Mouse (Mus musculus) liver, embryonic 15.5 days (tissue): ENCODE results near the gene Cnnm1. TPM values are rescaled to one million over a fixed set of nuclear protein-coding genes. Genes with fewer than 3 reads are reported as not detected.

Source experiments
- ATAC-seq: fragments of 200-750 bp; cut with Nextera tagmentation; 2 replicates; pipeline ENCODE4 v1.8.0; 2017; ENCODE audit warnings: moderate number of reproducible peaks, mild to moderate bottlenecking, moderate library complexity; ENCODE audit not compliant: insufficient read depth
- H3K27ac ChIP-seq: fragments of 300-500 bp; sonication (generic); replicated peaks from 2 replicates; pipeline ENCODE4 v1.5.1; 2015; ENCODE audit warnings: mild to moderate bottlenecking, inconsistent platforms
- H3K27me3 ChIP-seq: fragments of 300-500 bp; sonication (generic); 2 replicates; pipeline ENCODE4 v1.6.1; 2015; ENCODE audit warnings: mild to moderate bottlenecking, inconsistent platforms
- H3K36me3 ChIP-seq: fragments of 300-500 bp; sonication (generic); replicated peaks from 2 replicates; pipeline ENCODE4 v1.6.1; 2015; ENCODE audit warnings: moderate library complexity, mild to moderate bottlenecking, inconsistent platforms
- H3K4me1 ChIP-seq: fragments of 300-500 bp; sonication (generic); replicated peaks from 2 replicates; pipeline ENCODE4 v1.6.1; 2015; ENCODE audit warnings: inconsistent platforms
- H3K4me2 ChIP-seq: fragments of 300-500 bp; sonication (generic); 2 replicates; pipeline ENCODE4 v1.6.1; 2015; ENCODE audit warnings: moderate library complexity, mild to moderate bottlenecking, inconsistent platforms
- H3K4me3 ChIP-seq: fragments of 300-500 bp; sonication (generic); replicated peaks from 2 replicates; pipeline ENCODE4 v1.5.1; 2015; ENCODE audit warnings: mild to moderate bottlenecking, inconsistent platforms
- H3K9ac ChIP-seq: fragments of 300-500 bp; sonication (generic); 2 replicates; pipeline ENCODE4 v1.6.1; 2015; ENCODE audit warnings: moderate library complexity, mild to moderate bottlenecking, inconsistent platforms
- H3K9me3 ChIP-seq: fragments of 300-500 bp; sonication (generic); replicated peaks from 2 replicates; pipeline ENCODE4 v1.6.1; 2016; ENCODE audit warnings: inconsistent platforms
- WGBS: fragments of 180-500 bp; shearing (Covaris S2); methylation state at CpG from one replicate; pipeline ENCODE4 v1.1.7; 2015; ENCODE audit warnings: mixed read lengths; ENCODE audit not compliant: insufficient replicate concordance; 5-methylcytosine and 5-hydroxymethylcytosine counted together
- polyA plus RNA-seq: library from polyadenylated mRNA; unstranded; fragments of >200 nt; fragmentation: Nextera tagmentation; extraction: Ambion mirVana; gene quantifications from 2 replicates; pipeline ENCODE4 v1.2.1, GENCODE M21; 2015

Cnnm1 gene
- 0.12 and 0.21 TPM in 2 replicates for polyA plus RNA-seq

DNA sequence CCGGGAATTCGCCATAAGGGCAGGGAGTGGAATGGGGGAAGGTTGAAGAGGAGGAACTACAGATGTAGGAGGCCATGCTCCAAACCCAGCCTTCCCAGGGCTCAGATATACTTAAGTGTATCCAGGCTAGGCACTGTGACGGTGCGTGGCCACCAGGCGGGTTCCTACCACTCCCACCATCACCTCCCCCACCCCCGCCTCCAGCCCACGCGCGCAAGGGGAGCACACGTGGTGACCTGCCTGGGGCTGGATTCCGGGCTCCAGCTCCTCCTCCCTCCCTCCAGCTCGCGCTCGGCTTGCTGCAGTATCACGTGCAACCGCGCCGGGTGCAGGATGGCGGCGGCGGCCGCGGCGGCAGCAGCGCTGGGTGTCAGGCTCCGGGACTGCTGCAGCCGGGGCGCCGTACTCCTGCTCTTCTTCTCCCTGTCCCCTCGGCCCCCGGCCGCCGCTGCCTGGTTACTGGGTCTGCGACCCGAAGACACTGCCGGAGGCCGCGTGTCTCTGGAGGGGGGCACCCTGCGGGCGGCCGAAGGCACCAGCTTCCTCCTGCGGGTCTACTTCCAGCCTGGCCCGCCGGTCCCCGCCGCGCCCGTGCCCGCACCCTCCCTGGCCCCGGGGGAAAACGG is at the start of gene Cnnm1:
Gene Cnnm1 (plus strand): TSS at position 325 of the 626 bp plus-strand sequence.
- WGBS, result 2% methylated on average over 49 of the region's 51 CpGs
- H3K9ac ChIP-seq, result no peak within 1 kb of the TSS
- peaks cover 8% of the 10 kb centered on the region; the same call in 1 of the 2 replicates for H3K4me1 ChIP-seq
- peak within 1 kb of the TSS; percentile 48 for H3K4me3 ChIP-seq
- H3K36me3 ChIP-seq, result no peaks in the 10 kb centered on the region
- no peak within 1 kb of the TSS for H3K27ac ChIP-seq
- peaks cover 67% of the 10 kb centered on the region for H3K27me3 ChIP-seq
- H3K9me3 ChIP-seq, result no peaks in the 10 kb centered on the region
- no peak for ATAC-seq
- peak within 1 kb of the TSS; percentile 71 for H3K4me2 ChIP-seq

DNA sequence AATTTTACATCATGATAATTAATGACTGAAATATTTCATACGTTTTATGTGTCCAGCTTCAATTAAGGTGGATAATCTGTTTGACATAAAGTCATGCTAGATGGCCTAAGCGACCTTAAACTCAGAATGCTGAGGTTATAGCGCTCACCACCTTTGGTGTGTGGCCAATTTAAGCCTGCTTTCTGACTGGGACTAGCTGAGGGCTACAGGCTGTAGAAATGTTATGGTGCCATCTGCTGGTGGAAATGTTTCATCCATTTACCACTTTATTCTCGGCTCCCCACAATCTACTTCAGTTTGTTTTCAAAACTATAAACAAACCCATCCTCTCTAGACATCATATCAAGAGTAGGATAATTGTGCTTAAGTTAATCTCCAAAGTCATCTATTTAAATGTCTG is 43.9 kb upstream of the Cnnm1 start:
- no peak overlapping the region for H3K4me3 ChIP-seq
- H3K27me3 ChIP-seq, result peaks cover 7% of the 10 kb centered on the region; the same call in 1 of the 2 replicates
- H3K9ac ChIP-seq, result no peak overlapping the region
- H3K36me3 ChIP-seq, result no peaks in the 10 kb centered on the region
- no peaks in the 10 kb centered on the region for H3K9me3 ChIP-seq
- ATAC-seq, result no peak
- H3K4me2 ChIP-seq, result no peak overlapping the region
- H3K4me1 ChIP-seq, result no peaks in the 10 kb centered on the region
- 4% methylated on average over 4 of the region's 4 CpGs for WGBS
- H3K27ac ChIP-seq, result no peak overlapping the region

DNA sequence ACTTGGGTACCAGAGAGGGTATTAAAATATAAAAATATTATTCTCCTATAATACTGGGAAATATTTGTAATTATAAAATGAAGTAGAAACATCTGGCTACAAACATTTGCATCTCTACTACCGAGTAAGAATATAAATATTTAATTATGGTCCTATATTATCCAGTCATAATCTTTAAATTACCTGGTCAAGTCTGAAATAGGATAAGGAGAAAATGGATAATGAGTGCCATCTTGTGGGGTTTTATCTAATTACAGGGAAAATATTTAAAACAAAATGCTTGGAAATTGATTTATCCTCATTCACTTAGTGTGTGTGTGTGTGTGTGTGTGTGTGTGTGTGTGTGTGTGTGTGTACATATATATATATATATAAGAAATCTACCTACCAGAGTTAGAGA is 33.1 kb upstream of the Cnnm1 start:
- 20% methylated on average over 1 of the region's 1 CpGs for WGBS
- no peak for ATAC-seq
- no peak overlapping the region for H3K4me2 ChIP-seq
- 0 out of 2 replicates have a peak, but pooled peaks cover 2% of the 10 kb centered on the region for H3K27me3 ChIP-seq
- no peaks in the 10 kb centered on the region for H3K36me3 ChIP-seq
- H3K9me3 ChIP-seq, result no peaks in the 10 kb centered on the region
- no peak overlapping the region for H3K4me3 ChIP-seq
- no peak overlapping the region for H3K27ac ChIP-seq
- no peaks in the 10 kb centered on the region for H3K4me1 ChIP-seq
- no peak overlapping the region for H3K9ac ChIP-seq

DNA sequence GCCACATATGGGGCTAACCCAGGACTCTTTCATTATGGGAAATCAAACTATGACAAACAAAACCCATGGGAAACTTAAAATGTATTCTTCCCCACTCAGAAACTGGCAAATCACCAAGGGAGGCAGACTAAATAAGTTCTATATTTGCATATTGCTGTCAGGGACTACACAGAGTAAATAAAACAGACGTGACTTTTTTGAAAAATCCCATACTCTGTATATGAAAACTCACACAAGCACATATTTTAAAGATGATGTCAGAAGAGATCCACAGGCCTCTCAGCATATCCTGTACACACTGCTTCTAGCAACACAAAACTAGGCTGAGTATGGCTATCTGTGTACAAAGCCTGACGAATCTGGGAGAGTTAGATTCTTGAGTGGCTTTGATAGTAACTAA is 24.7 kb upstream of the Cnnm1 start:
- no peak for ATAC-seq
- Histone ChIP-seq H3K4me2 (no peak overlapping the region), H3K27ac (no peak overlapping the region)

DNA sequence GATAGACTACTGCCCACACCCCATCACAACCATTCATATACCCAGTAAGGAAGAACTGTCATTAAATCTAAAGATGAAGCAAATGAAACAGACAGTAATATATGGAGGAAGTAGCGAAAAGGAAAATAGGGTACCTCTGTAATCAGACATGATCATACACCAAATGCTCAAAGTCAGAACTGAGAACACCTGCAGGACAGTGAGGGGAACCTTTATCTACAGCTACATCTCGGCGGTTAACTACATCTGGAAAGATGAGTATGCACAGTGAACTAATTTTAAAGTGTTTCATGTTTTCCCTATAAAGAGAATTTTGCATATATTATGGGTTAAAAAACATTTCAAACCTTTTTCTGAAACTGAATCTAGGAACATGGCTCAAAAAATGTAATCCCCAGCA is 19.7 kb upstream of the Cnnm1 start:
- Histone ChIP-seq H3K27me3 (peaks cover 3% of the 10 kb centered on the region; the same call in 1 of the 2 replicates), H3K27ac (no peak overlapping the region), H3K9me3 (no peaks in the 10 kb centered on the region), H3K36me3 (no peaks in the 10 kb centered on the region), H3K4me1 (no peaks in the 10 kb centered on the region), H3K4me2 (no peak overlapping the region), H3K9ac (no peak overlapping the region), H3K4me3 (no peak overlapping the region)
- WGBS, result 52% methylated on average over 3 of the region's 3 CpGs
- ATAC-seq, result no peak

More for the DNA sequence above, 24.7 kb upstream of the Cnnm1 start:
- Histone ChIP-seq H3K9me3 (no peaks in the 10 kb centered on the region), H3K9ac (no peak overlapping the region), H3K4me1 (no peaks in the 10 kb centered on the region), H3K36me3 (no peaks in the 10 kb centered on the region), H3K4me3 (no peak overlapping the region), H3K27me3 (no peaks in the 10 kb centered on the region)
- WGBS, result 45% methylated on average over 2 of the region's 2 CpGs

DNA sequence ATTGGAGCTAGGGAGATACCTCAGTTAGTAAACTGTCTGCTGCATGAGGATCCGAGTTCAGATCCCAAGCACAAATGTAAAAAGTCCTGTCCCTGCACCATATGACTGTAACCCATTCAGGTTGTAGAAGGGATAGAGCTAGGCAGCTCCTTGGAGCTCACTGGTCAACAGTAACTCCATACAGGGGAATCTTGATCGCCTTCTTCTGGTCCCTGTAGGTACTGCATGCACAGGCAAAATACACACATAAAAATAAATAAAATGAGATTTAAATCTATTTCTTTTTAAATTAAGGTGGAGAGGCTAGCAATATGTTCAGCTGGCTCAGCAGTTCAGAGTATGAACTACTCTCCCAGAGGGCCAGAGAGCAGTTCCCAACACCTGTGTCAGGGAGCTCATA is 16.2 kb upstream of the Cnnm1 start:
- 47% methylated on average over 2 of the region's 2 CpGs for WGBS
- H3K4me1 ChIP-seq, result no peaks in the 10 kb centered on the region
- H3K9ac ChIP-seq, result no peak overlapping the region
- no peak overlapping the region for H3K4me3 ChIP-seq
- ATAC-seq, result no peak
- no peak overlapping the region for H3K4me2 ChIP-seq
- no peaks in the 10 kb centered on the region for H3K9me3 ChIP-seq
- no peaks in the 10 kb centered on the region for H3K36me3 ChIP-seq
- no peak overlapping the region for H3K27ac ChIP-seq
- H3K27me3 ChIP-seq, result peaks cover 3% of the 10 kb centered on the region; the same call in 1 of the 2 replicates

DNA sequence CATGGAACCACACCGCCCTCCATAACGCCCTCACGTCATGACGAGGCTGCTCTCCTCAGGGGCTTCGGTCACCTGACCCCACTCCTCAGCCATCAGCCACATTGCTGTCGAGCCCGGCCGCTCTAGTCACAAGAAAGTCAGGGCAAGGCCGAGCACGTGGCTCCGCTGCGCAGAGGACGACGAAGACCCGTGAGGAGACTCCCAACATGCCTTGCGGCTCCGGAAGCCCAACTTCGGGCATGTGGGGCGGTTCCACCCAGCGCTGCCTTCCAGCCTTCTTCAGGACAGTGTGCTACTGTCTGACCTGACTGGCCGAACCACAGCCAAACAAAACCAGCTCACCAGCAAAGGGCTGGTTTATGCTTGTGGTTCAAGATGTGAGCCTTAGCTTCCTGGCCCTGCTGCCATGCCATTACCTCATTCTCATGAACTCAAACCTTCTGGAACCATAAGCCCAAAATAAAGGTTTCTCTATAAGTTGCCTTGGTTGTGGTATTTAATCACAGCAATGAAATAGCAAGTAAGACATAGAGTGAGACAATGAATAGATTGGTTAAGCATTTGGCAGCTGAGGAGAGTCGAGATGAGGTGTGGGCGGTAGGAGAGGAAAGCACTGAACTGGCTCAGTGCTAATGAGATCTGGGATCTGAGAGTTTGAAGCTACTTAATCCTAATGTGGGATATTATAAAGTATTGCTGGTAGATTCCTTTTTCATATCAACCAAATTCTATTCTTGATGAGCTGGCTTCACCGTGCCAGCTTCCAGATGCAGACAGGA is 12.6 kb upstream of the Cnnm1 start:
- ATAC-seq, result no peak
- H3K9ac ChIP-seq, result no peak overlapping the region
- H3K4me2 ChIP-seq, result no peak overlapping the region
- H3K36me3 ChIP-seq, result no peaks in the 10 kb centered on the region
- H3K27ac ChIP-seq, result no peak overlapping the region
- H3K4me3 ChIP-seq, result no peak overlapping the region
- H3K27me3 ChIP-seq, result peaks cover 12% of the 10 kb centered on the region
- no peaks in the 10 kb centered on the region for H3K9me3 ChIP-seq
- WGBS, result 77% methylated on average over 24 of the region's 24 CpGs
- H3K4me1 ChIP-seq, result no peaks in the 10 kb centered on the region

DNA sequence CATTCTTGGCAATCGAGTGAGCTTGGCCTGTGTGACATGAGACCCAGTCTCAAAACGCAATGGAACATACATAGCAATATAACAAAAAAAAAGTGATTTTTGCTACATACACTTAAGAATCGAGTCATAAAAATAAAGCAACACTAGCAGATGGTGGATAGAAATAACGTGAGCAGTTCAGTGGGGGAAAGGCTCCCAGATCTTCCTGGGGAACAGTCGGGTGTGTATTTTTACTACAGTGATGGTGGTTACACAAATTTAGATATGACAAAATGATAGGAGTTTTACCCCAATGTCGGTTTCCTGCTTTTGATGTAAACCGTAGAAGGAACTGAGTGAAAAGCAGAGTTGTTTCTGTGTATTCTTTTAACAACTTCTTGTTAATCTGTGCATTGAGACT is 990 bp upstream of the Cnnm1 start:
- no peak for ATAC-seq
- Histone ChIP-seq H3K4me2 (no peak overlapping the region), H3K9me3 (no peaks in the 10 kb centered on the region), H3K4me3 (no peak overlapping the region), H3K4me1 (peaks cover 8% of the 10 kb centered on the region; the same call in 1 of the 2 replicates), H3K27me3 (peaks cover 74% of the 10 kb centered on the region), H3K27ac (no peak overlapping the region), H3K9ac (no peak overlapping the region), H3K36me3 (no peaks in the 10 kb centered on the region)
- 55% methylated on average over 7 of the region's 7 CpGs for WGBS

DNA sequence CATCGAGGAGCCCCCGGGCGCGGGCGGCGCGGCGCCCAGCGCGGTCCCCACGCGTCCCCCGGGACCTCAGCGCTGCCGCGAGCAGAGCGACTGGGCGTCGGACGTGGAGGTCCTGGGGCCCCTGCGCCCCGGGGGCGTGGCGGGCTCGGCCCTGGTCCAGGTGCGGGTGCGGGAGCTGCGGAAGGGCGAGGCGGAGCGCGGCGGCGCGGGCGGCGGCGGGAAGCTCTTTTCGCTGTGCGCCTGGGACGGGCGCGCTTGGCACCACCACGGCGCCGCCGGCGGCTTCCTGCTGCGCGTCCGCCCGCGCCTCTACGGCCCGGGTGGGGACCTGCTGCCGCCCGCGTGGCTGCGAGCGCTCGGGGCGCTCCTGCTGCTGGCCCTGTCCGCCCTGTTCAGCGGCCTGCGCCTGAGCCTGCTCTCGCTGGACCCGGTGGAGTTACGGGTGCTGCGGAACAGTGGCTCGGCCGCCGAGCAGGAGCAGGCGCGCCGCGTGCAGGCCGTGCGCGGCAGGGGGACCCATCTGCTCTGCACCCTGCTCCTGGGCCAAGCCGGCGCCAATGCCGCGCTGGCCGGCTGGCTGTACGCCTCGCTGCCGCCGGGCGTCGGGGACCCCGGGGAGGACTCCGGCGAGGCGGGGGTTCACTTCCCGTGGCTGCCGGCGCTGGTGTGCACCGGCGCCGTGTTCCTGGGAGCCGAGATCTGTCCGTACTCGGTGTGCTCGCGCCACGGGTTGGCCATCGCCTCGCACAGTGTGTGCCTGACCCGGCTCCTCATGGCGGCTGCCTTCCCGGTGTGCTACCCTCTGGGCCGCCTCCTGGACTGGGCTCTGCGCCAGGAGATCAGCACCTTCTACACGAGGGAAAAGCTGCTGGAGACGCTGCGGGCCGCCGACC is 778 bp downstream of the Cnnm1 start:
- Histone ChIP-seq H3K4me3 (peak overlapping the region; percentile 48), H3K4me2 (peak overlapping the region; percentile 71), H3K27ac (no peak overlapping the region), H3K36me3 (no peaks in the 10 kb centered on the region), H3K27me3 (peaks cover 72% of the 10 kb centered on the region), H3K9ac (no peak overlapping the region), H3K9me3 (no peaks in the 10 kb centered on the region), H3K4me1 (peaks cover 8% of the 10 kb centered on the region; the same call in 1 of the 2 replicates)
- ATAC-seq, result no peak
- under 1% methylated on average over 113 of the region's 118 CpGs for WGBS

DNA sequence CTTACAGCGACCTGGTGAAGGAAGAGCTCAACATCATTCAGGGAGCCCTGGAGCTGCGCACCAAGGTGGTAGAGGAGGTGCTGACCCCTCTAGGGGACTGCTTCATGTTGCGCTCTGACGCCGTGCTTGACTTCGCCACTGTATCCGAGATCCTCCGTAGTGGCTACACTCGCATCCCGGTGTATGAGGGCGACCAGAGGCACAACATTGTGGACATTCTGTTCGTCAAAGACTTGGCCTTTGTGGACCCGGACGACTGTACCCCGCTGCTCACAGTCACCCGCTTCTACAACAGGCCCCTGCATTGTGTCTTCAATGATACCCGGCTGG is 1.4 kb downstream of the Cnnm1 start:
- Histone ChIP-seq H3K27ac (no peak overlapping the region), H3K36me3 (no peaks in the 10 kb centered on the region), H3K9me3 (no peaks in the 10 kb centered on the region), H3K4me1 (peaks cover 8% of the 10 kb centered on the region; the same call in 1 of the 2 replicates), H3K4me2 (peak overlapping the region; percentile 71), H3K27me3 (peaks cover 72% of the 10 kb centered on the region), H3K4me3 (peak overlapping the region; percentile 48), H3K9ac (no peak overlapping the region)
- no peak for ATAC-seq
- WGBS, result 19% methylated on average over 17 of the region's 17 CpGs

DNA sequence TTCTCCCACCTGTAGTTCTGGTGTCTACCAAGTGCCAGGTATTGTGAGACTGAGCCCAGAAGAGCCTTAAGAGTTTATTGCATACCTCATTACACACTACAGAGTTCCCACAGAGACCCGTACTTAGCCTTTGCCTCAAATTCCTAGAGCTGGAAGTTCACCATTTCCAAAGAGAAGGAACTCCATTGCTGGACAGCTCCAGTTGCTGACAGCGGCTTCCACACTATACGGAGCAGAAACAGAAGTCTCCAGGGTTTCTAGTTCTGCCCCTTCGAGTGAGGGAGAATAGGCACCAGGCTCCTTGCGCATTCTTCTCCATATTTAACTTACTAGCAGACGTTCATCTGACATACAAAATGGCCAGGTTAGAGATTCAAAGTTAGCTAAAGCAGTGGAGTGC is 2.0 kb downstream of the Cnnm1 start:
- WGBS, result 38% methylated on average over 6 of the region's 6 CpGs
- peaks cover 72% of the 10 kb centered on the region for H3K27me3 ChIP-seq
- no peaks in the 10 kb centered on the region for H3K9me3 ChIP-seq

More for the DNA sequence above, 2.0 kb downstream of the Cnnm1 start:
- H3K4me3 ChIP-seq, result no peak overlapping the region
- no peak overlapping the region for H3K27ac ChIP-seq
- no peaks in the 10 kb centered on the region for H3K36me3 ChIP-seq
- no peak overlapping the region for H3K9ac ChIP-seq
- no peak for ATAC-seq
- H3K4me1 ChIP-seq, result peaks cover 8% of the 10 kb centered on the region; the same call in 1 of the 2 replicates
- no peak overlapping the region for H3K4me2 ChIP-seq
